Mouse (Mus musculus) heart, adult 2 months (tissue): ENCODE data around the gene Ndufb3.

Experiments used
- CTCF ChIP-seq: fragments of 200-600 bp; IDR thresholded peaks from 2 replicates; pipeline ENCODE4 v1.8.1; 2022; ENCODE audit warnings: antibody characterized with exemption, mild to moderate bottlenecking, moderate library complexity
- EP300 ChIP-seq: fragments of 200-500 bp; IDR thresholded peaks from 2 replicates; pipeline ENCODE4 v1.6.1; 2011; ENCODE audit warnings: low read depth, low read length, control low read depth; ENCODE audit not compliant: insufficient read depth
- POLR2A ChIP-seq: fragments of 200-500 bp; IDR thresholded peaks from 2 replicates; pipeline ENCODE4 v1.6.1; 2011; ENCODE audit warnings: mild to moderate bottlenecking, low read depth, low read length, control low read depth; ENCODE audit not compliant: insufficient read depth

GRCm38 (mm10) chr1:58566621-58567020 is 19.6 kb upstream of the Ndufb3 start:
- TF ChIP-seq CTCF: no peak
- TF ChIP-seq POLR2A: no peak
- TF ChIP-seq EP300: no peak
